Mouse (Mus musculus) thymus, postnatal 0 days (tissue): ENCODE measurements at regions not wholly inside any gene's neighbourhood (a gene's known extent, or its start where the extent isn't known, plus 50 kb on each side); places are given as distances from the start of the nearest gene placed in this dataset.

Experiments
- DNase-seq: peaks from one replicate; pipeline ENCODE4 v3.0.0-alpha.2; 2015; ENCODE audit warnings: low spot score

DNA sequence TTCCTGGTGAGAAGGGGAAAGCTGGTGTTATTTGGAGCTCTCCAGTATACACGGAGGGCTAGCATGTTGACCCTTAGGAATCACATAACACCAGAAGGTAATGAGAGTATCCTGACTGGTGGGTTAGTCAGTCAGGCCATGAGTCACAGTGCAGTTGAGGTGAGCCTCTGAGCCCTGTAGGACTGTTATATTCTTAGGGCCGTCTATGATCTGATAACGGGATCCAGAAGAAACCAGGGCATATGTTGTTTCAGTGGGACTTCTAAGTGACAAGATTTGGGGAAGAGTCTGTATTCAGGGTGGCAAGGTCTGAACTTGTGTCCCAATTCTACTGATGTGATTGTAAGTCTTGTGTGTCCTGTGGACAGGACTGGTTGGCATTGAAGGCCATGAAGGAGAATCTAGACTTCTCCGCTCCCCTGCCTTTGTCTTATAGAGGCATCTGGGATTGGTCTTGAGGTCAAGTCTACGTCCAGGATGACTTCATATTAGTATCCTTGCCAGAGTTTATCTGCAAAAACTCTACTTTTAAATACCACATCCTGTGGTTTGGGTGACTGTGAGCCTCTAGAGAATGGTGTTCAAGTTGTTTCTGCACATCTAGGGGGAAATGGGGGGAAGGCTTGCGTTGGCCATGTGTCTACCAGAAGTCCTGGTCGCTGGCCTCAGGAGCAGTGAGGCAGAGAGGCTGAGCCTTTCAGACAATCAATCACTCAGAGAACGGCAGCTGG lies 71.2 kb downstream of the Itgb2l start:
- peak; percentile 12 for DNase-seq

GRCm38 (mm10) chr16:96371117-96371516 lies 72.3 kb downstream of the Itgb2l start:
- no peak for DNase-seq

DNA sequence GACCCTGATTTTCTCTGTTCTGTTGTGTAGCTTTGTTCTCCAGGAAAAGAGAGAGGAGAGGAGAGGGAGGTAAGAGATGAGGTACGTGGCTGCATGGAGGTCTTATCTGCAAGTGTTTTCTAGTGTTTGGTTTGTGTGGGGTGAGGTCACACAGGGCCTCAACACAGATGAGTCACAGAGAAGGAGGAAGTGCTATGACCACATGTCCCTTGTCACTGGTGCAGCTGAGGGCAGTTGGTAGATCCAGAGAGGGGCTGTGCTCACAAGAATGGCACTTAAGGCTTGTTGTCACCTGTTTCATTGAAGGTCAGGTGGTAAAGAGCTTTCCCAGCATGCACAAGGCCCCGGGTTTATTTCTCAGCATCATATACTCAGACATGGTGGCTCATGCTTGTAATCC lies 73.2 kb downstream of the Itgb2l start:
- peak; percentile 6 for DNase-seq
